Mouse (Mus musculus): ENCODE measurements around the gene Olfr370.
"Not testable (repeated sequence)": the region's sequence is repeated elsewhere in the genome, so short reads cannot be mapped to it uniquely, and the experiment has no call there.

Gene Olfr370

GRCm38 (mm10) chr8:83535736-83536135 is at the start of gene Olfr370:
Gene Olfr370, plus strand, starts transcription at chr8:83535780.
- in situ Hi-C loops (cut with MboI; ENCODE audit: low pct_unique_long_range_greater_than_20kb in 1 of 2, low sequenced_read_pairs in 2 of 2, unreplicated experiment in 1 of 2), result no loop called here

GRCm38 (mm10) chr8:83511696-83512095 is 23.9 kb upstream of the Olfr370 start:
- in situ Hi-C loops (cut with MboI; ENCODE audit: low pct_unique_long_range_greater_than_20kb in 1 of 2, low sequenced_read_pairs in 2 of 2, unreplicated experiment in 1 of 2), result no loop called here

DNA sequence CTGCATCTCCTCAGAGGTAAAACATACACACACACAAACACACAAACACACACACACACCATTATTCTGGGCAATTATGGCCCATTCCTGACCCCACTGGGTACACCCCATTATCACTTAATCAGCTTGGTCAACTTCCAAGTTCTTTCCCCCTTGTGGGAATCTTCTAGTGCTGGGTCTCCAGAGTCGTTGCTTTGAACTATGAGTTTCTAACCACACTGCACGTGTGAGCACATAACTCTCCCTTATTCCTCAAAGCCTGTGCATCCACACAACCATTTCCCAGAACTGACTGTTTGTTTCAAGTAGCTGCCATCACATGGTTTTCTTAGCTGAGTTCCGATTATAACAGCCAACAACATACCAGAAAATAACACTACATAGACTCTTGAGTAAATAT is 15.1 kb upstream of the Olfr370 start:
- in situ Hi-C loops (cut with MboI; ENCODE audit: low pct_unique_long_range_greater_than_20kb in 1 of 2, low sequenced_read_pairs in 2 of 2, unreplicated experiment in 1 of 2), result no loop called here

DNA sequence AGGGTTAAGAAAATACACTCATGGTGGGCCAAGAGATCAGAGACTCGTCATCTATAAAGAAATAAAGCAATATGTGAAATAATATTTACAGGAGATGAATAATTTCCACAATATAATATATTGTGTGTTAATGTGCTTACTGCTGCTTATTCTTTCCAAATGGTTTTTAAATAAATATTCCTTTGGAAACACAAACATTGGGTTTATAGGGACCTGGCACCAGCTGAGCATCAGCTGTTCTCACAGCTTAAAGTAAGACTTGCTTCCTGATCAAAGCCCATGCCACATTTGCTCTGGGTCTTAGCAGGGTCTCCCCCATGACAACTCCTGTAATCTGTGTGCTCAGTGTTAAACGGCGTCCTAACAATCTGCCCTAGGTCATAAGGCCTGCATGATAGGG is 14.7 kb upstream of the Olfr370 start:
- in situ Hi-C loops (cut with MboI; ENCODE audit: low pct_unique_long_range_greater_than_20kb in 1 of 2, low sequenced_read_pairs in 2 of 2, unreplicated experiment in 1 of 2), result not testable (repeated sequence)

- in situ Hi-C loops (cut with MboI; ENCODE audit: low pct_unique_long_range_greater_than_20kb in 1 of 2, low sequenced_read_pairs in 2 of 2, unreplicated experiment in 1 of 2), result no loop called here
Measured at GRCm38 (mm10) chr8:83521310-83521709, 14.3 kb upstream of the Olfr370 start.

DNA sequence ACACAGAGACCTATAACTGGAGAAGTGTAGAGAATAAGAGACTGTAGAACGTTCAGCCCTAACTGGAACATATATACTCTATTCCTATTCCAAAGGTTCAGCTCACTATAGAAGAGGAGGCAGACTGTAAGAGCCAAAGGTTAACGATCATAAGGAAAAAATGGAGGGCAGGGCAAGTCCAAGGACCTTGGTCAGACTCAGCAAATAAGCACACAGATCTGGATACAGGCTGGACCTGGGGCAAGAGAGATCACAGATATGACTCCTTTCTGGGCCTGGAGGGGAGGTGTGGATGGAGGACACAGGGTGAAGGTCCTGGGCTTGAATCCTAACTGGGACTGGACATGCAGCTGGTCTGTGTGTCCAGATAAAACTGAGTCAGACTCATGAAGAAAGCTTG is 778 bp upstream of the Olfr370 start:
- in situ Hi-C loops (cut with MboI; ENCODE audit: low pct_unique_long_range_greater_than_20kb in 1 of 2, low sequenced_read_pairs in 2 of 2, unreplicated experiment in 1 of 2), result no loop called here

DNA sequence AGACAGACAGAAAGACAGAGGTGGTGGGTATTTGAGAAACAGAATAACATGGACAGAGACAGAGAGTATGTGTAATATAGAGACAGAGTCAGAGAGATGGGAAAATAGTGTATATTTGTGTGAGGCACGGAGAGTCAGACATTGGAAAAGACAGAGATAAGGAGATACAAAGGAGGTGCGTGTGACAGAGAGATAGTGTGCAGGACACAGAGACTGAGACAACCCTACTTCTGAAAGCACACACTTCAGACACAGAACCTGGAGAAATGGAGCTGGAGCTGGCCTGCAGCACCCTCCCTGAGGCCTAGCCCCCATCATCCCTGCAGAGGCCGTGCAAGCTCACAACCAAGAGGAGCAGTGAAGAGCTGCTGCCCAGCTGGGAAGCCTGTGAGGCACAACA is 27.1 kb downstream of the Olfr370 start:
- in situ Hi-C loops (cut with MboI; ENCODE audit: low pct_unique_long_range_greater_than_20kb in 1 of 2, low sequenced_read_pairs in 2 of 2, unreplicated experiment in 1 of 2), result no loop called here

DNA sequence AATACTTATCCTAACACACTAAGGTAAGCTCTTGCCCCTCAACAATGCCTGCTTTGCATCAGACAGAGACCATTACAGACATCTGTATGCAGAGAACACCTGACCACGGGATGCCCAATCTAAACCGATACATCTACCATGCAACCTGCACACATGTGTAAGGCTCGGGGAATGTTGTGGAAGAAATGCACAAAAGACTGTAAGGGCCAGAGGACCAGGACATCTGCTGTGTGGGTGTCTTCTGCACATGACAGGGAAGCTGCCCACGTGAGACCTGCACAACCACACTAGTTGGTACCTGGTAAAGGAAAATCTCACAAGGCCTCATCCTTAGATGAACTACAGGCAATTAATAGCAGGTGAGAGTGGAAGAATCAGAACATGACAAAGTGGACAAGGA is 27.7 kb downstream of the Olfr370 start:
- in situ Hi-C loops (cut with MboI; ENCODE audit: low pct_unique_long_range_greater_than_20kb in 1 of 2, low sequenced_read_pairs in 2 of 2, unreplicated experiment in 1 of 2), result no loop called here

DNA sequence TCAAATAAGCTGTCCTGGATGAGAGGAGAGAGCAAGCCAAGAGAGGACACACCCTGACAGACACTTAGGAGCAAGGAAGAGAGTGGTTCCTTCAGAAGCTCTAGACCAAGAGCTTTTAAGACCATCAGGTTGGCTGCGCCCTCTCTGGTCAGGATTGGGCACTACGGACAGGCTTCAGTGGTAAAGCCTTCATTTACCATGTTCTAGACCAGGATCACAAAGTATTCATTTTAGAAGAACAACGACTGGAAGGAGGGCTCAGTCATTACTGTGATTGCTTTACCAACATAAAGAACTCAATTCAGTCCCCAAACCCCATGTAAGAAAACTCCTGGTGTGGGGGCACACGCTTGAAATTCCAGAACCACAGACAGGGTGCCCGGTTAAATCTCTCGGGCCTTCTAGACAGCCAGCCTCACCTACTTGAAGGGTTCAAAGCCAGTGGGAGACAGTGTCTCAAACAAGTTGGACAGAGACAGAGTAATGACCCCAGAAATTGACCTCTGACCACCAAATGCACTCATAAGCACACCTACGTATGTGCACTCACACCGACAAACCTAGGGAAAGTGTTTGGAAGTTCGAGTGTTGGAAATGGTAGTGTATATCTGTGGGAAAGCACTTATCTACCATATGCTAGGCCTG is 30.3 kb downstream of the Olfr370 start:
- in situ Hi-C loops (cut with MboI; ENCODE audit: low pct_unique_long_range_greater_than_20kb in 1 of 2, low sequenced_read_pairs in 2 of 2, unreplicated experiment in 1 of 2), result no loop called here

DNA sequence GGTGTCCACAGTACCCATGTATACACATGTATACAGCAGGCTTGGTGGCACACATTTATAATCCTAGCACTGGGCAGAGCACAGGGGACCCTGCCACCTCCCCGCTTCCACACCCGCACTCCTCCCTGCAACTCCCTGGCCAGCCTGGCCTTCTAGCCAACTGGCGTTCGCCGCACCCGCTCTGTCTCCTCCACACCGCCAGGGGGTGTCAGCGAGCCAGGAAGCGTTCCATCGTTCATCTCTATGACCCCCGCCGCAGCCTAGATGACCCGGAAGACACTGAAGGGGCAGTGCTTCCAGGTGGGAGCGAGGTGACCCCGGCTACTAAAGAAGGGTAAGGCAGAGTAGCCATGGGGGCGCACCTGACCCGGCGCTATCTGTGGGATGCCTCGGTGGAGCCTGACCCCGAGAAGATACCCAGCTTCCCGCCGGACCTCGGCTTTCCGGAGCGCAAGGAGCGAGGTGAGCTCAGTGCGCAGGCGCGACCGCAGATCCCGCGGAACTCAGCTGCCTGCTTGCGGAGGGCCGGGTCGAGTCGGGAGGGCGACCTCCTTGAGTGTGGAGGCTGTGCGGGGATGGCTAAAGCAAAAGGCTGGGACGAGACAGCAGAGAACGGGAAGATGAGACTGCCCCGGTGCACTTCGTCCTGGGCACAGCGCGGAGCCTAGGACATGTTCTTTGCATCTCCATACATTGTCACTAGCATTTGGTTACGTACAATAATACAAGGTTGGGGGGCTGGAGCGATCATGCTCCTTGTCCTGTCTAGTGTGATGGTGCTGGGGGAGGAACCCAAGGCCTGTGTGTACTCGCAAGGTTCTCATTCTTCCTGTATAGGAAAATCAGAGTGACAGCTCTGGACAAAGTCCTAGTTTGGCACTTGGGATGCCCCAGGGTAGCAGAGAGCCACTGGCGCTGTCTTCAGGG is 31.2 kb downstream of the Olfr370 start, which contains the start of gene Ndufb7:
TSS of gene Ndufb7 (plus strand) at position 203 of the 927 bp plus-strand sequence.
- in situ Hi-C loops (cut with MboI; ENCODE audit: low pct_unique_long_range_greater_than_20kb in 1 of 2, low sequenced_read_pairs in 2 of 2, unreplicated experiment in 1 of 2), result no loop called here

GRCm38 (mm10) chr8:83567668-83568067 is 32.1 kb downstream of the Olfr370 start:
- in situ Hi-C loops (cut with MboI; ENCODE audit: low pct_unique_long_range_greater_than_20kb in 1 of 2, low sequenced_read_pairs in 2 of 2, unreplicated experiment in 1 of 2), result no loop called here

GRCm38 (mm10) chr8:83568128-83568527 is 32.5 kb downstream of the Olfr370 start:
- in situ Hi-C loops (cut with MboI; ENCODE audit: low pct_unique_long_range_greater_than_20kb in 1 of 2, low sequenced_read_pairs in 2 of 2, unreplicated experiment in 1 of 2), result no loop called here

DNA sequence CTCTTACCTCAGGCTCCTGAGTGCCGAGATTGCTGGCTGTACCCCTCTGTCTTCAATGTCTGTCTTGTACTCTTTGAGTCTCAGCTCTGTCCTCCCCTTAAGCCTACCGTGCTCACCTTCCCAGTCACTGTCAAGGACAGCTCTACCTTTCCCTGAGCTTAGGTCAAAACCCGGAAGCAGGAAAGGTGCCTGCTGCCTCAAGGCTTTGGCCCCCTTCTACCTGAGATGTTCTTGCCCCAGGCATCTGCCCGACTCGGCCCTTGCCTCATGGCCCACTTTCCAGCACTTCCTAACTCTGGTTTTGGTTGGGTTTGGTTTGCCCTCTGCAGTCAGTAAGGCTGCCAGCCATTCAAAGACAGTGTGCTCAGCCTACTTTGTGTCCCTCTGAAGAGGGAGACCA is 33.2 kb downstream of the Olfr370 start:
- in situ Hi-C loops (cut with MboI; ENCODE audit: low pct_unique_long_range_greater_than_20kb in 1 of 2, low sequenced_read_pairs in 2 of 2, unreplicated experiment in 1 of 2), result no loop called here

GRCm38 (mm10) chr8:83569165-83569564 is 33.6 kb downstream of the Olfr370 start:
- in situ Hi-C loops (cut with MboI; ENCODE audit: low pct_unique_long_range_greater_than_20kb in 1 of 2, low sequenced_read_pairs in 2 of 2, unreplicated experiment in 1 of 2), result no loop called here

DNA sequence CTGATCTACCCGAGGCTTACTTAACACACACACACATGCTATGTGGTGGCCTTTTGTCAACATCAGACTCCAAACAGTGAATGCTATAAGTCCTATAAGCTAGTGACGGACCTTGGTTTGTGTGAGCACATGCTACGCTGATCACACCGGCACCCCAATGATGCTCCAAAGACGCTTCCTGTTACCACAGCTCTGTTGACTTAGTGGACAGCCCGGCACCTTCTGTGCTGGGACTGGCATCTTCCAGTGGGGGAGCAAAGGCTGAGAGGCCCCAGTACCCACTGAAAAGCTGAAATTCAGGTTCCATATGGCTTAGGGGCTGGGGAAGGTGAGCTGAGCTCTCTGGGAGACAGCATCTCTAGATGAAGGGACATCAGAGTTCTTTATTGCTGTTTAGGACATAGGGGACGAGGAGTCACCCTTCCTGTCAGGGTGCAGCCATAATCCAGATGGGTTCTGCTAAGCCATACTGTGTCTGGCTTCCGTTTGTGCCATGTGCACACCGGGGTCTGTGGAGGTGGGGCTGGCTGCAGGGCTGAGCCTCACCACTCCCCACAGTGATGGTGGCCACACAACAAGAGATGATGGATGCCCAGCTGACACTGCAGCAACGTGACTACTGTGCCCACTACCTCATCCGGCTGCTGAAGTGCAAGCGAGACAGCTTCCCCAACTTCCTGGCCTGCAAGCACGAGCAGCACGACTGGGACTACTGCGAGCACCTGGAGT is 34.9 kb downstream of the Olfr370 start:
- in situ Hi-C loops (cut with MboI; ENCODE audit: low pct_unique_long_range_greater_than_20kb in 1 of 2, low sequenced_read_pairs in 2 of 2, unreplicated experiment in 1 of 2), result no loop called here

DNA sequence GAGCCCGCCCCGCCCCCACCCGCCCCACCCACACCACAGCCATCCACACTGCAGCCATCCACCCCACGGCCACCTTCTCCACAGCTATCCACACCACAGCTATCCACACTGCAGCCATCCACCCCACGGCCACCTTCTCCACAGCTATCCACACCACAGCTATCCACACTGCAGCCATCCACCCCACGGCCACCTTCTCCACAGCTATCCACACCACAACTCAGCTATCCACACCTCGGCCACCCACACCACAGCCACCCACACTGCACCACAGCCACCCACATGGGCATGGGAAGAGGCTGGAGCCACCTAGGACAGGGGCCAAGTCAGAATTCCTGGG is 35.4 kb downstream of the Olfr370 start:
- in situ Hi-C loops (cut with MboI; ENCODE audit: low pct_unique_long_range_greater_than_20kb in 1 of 2, low sequenced_read_pairs in 2 of 2, unreplicated experiment in 1 of 2), result not testable (repeated sequence)

DNA sequence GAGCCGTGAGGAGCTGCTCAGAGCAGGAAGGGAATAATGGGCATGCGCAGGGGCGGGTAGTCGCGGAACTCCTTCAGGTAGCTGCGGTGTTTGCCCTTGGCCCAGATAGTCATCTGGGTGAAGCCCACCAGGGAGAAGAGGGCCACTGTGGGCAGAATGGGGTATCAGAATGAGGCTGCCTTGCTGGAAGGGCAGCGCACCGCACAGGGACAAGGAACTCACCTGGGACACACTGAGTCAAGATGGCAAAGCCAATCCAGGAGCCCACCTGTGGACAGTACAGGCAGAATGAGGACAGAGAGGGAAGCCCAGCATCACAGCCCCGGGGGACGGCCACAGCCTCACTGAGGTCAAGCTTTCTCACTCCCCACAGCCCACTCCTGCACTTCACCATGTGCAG is 36.2 kb downstream of the Olfr370 start:
- in situ Hi-C loops (cut with MboI; ENCODE audit: low pct_unique_long_range_greater_than_20kb in 1 of 2, low sequenced_read_pairs in 2 of 2, unreplicated experiment in 1 of 2), result no loop called here

GRCm38 (mm10) chr8:83572246-83572812 is 36.7 kb downstream of the Olfr370 start:
- in situ Hi-C loops (cut with MboI; ENCODE audit: low pct_unique_long_range_greater_than_20kb in 1 of 2, low sequenced_read_pairs in 2 of 2, unreplicated experiment in 1 of 2), result no loop called here
